Mouse (Mus musculus) heart, adult 9 months (tissue): Measurements from ENCODE around the gene Crygs.
"Not testable (repeated sequence)": the region's sequence is repeated elsewhere in the genome, so short reads cannot be mapped to it uniquely, and the experiment has no call there.

ENCODE experiments used
- DNase-seq, 2 experiments: peaks; one replicate each; pipeline ENCODE4 v3.0.0; 2022; ENCODE audit warnings: low spot score in 2 of 2

The Crygs gene

DNA sequence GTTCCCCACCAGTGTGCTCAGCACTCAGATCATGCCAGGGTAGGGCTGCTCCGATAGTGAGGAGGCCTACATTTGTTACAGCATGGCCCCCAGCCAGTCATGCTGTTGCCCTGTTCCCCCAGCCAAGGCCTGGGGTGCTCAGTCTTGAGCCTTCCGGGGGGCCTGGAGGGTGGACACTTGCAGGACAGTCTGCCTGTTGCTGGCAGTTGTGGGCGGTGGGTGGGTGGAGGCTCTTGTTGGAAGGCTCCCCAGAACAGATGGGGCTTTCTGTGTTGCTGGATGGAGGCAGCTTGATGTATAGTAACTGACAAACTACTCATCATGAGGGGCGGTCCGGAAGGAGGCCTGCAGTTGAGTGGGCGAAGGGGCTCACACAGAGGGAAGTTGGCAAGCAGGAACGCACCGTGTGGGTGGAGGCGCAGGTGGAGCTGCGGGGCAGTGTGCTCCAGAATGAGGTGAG, 21.4 kb downstream of the Crygs start:
- no peak for DNase-seq

DNA sequence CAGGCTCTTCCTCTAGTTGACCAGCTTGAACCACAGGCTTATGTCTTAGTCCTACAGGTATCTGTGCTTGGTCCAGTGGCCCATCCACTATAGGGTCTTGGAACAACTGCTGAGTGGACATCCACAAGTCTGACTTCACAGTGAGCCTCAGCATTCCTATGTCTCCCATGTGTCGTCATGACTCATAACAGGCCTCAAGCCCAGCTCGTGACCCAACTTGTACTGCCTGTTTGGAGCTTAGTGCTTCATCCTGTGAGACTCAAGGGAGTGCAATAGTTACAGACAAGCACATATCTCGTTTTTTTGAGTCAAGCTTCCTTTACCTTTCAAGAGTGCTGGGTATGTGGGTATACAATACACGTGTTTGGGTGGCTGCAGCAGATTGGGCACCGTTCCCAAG, 28.7 kb downstream of the Crygs start:
- no peak for DNase-seq

DNA sequence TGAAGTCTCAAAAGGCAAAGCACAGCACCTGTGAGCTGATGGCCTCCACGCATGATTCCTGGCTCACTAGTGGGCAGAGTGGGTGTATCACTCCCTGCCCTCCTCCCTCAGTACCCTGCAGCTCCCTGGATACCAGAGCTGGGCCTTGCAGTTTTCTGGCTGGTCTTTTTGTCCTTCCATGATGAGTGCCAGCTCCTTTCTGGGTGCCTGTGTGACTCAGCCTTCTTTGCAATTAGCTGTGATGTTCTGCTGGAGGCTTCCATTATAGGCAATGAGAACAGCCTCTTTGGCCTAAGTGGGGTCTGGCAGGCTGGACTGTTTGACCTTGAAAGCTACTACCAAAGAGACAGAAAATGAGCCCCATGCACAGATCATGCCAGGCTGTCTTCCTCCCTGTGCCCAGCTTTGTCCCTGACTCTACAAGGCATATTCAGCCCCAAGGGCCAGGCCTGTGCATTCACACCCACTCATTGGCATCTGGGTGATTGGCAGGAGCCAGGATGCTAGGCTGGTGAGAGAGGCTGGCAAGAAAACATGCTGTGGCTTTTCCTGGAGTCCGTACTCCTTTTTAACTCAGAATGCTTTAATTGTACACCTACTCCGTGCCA, 32.0 kb downstream of the Crygs start:
- no peak for DNase-seq

DNA sequence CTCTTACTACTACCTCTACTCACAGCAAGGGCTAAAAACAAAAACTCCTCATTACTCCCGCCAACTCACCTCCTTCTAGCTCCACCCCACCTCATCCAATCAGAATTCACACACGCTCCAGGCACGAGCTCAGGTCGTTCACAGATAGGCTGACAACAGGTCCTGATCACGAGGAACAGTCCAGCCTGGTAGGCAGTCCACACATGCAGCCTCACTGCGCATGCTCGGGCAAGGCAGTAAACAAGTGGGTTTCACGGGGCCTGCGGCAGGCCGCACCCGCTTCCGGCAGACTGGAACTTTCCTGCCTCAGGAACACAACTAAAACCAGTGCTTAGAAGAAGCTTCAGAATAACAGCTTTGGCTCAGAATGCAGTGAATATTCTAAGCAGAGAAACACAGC, 33.1 kb downstream of the Crygs start:
- DNase-seq = not testable (repeated sequence)

DNA sequence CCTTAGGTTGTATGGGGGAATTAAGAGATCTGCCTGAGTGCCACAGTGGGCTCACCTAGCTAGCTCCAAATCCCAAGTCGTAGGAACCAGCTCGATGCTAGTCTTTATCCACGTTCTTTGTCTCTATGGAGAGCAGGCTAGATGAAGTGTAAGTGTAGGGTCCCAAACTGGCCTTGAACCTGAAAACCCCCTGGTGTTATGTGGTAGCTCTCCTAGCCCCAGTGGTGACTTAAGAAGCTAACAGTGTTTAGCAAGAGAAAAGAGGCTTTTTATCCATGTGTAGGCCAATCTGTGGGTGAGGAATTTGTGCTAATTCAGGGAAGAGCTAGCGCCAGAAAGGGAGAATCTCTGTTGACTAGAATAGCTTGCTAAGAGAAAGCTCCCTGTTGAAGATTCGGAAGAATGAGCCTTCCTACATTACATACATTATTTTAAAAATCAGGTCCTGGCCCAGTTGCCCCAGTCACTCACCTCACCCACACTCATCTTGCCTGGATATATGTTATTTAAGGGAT, 35.8 kb downstream of the Crygs start:
- DNase-seq = no peak

DNA sequence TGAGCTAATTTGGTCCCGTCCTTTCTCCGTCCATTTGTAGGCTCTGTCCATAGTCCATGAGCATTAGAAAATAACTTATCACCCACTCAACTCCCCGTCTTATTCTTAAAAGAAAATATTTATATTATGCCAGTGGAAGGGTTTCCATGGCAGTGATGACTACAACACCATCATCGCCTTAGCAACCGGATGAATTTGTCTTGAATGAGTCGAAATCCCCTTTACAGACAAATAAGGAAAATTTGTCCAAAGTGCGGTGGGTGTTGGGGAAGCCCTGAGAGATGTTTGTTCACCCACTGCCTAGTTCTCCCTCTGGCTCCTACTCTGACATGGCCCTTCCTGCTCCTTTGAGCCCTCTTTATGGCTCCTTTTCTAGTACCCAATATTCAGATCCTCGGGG, 42.7 kb downstream of the Crygs start:
- no peak for DNase-seq

DNA sequence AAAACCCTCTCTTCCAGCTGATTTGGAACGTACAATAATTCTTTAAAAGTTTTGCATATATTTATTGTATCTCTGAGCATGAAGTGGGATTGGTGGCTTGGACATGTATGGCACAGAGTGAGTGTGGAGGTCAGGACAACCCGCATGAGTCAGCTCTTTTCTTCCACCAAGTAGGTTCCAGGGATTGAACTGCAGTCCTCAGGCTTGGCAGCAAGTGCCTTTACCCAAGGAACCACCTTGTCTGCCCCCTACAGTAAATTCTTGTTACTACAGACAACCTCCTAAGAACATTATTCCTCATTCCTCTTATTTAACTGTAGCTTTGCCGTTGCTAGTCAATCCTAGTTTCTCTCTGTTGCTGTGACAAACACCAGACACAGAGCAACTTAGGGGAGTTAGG, 44.0 kb downstream of the Crygs start:
- no peak for DNase-seq

DNA sequence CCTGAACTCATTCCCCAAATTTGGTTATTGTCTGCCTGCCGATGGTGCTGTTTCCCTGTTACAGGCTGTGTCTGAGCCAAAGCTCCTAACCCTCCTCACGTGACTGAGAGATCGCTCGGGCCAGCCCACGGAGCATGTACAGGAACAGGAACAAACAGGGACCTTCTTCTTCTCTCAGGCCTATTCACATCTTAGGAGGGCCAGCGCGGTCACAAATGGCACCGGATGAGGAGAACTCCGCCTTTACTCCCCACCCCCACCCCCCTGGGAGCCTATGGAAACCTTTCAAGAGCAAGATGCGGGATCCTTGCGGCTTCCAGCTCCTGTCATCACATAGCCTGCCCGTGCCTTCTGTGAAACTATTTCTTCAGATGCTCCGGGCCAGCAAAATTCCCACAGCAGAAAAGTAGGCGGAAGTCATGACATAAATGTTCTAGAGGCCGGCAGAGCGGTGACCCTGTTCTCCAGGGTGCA, 44.6 kb downstream of the Crygs start:
- DNase-seq = peak; percentile 60

DNA sequence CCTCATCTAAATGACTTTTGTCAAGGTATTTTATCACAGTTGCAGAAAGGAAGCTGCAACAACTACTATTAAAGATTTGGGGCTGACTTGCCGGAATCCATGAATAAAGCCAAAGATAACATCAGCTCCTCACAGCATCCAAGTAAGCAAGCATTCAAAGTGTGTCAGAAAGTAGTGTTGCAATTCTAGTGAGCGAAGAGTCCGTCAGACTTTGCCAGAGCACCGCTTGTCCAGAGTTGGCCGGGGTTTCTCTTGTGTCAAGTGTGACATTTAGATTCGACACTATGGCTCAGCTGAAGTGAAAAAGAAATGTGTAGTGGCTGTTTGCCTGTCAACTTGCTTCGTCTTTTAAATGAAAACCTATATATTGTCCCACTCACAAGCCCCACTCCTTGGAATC, 45.8 kb downstream of the Crygs start:
- peak; percentile 15 for DNase-seq
